Mouse (Mus musculus) bone marrow, adult 2 months (tissue): Measurements from ENCODE around the gene Taok3.

Source experiments
- CTCF ChIP-seq: fragments of 200-500 bp; IDR thresholded peaks from 2 replicates; pipeline ENCODE4 v1.5.1; 2011; ENCODE audit warnings: low read length, control low read depth; ENCODE audit not compliant: control insufficient read depth, insufficient read depth
- POLR2A ChIP-seq: fragments of 200-500 bp; IDR thresholded peaks from 2 replicates; pipeline ENCODE4 v1.6.1; 2011; ENCODE audit warnings: low read depth, mild to moderate bottlenecking, control low read depth, low read length, borderline replicate concordance; ENCODE audit not compliant: control insufficient read depth

- TF ChIP-seq CTCF (no peak), POLR2A (no peak)
Measured at GRCm38 (mm10) chr5:117196551-117196950, 76.6 kb downstream of the Taok3 start.
